Mouse (Mus musculus) layer of hippocampus, adult 2 months (tissue): ENCODE results near the gene Rac3. TPM values are rescaled to one million over a fixed set of nuclear protein-coding genes. Genes with fewer than 3 reads are reported as not detected.
"Not testable (repeated sequence)": the region's sequence is repeated elsewhere in the genome, so short reads cannot be mapped to it uniquely, and the experiment has no call there.

Experiments used
- DNase-seq, 2 experiments: peaks; one replicate each; pipeline ENCODE4 v3.0.0; 2022; ENCODE audit warnings: low spot score in 2 of 2
- H3K27ac ChIP-seq: fragments of 200-600 bp; 2 replicates; pipeline ENCODE4 v1.8.1; 2022
- H3K4me3 ChIP-seq: fragments of 200-600 bp; 2 replicates; pipeline ENCODE4 v1.8.1; 2022; ENCODE audit warnings: mild to moderate bottlenecking
- CTCF ChIP-seq: fragments of 200-600 bp; conservative IDR thresholded peaks from 2 replicates; pipeline ENCODE4 v1.8.1; 2022; ENCODE audit warnings: antibody characterized with exemption, mild to moderate bottlenecking, moderate library complexity
- total RNA-seq, 2 experiments: library from RNA; stranded (reverse); gene quantifications; 2 replicates each; pipeline ENCODE4 v1.2.3; 2021

Gene Rac3
- total RNA-seq, 2 experiments from 2014 or later: 36.4 to 38.2 TPM

DNA sequence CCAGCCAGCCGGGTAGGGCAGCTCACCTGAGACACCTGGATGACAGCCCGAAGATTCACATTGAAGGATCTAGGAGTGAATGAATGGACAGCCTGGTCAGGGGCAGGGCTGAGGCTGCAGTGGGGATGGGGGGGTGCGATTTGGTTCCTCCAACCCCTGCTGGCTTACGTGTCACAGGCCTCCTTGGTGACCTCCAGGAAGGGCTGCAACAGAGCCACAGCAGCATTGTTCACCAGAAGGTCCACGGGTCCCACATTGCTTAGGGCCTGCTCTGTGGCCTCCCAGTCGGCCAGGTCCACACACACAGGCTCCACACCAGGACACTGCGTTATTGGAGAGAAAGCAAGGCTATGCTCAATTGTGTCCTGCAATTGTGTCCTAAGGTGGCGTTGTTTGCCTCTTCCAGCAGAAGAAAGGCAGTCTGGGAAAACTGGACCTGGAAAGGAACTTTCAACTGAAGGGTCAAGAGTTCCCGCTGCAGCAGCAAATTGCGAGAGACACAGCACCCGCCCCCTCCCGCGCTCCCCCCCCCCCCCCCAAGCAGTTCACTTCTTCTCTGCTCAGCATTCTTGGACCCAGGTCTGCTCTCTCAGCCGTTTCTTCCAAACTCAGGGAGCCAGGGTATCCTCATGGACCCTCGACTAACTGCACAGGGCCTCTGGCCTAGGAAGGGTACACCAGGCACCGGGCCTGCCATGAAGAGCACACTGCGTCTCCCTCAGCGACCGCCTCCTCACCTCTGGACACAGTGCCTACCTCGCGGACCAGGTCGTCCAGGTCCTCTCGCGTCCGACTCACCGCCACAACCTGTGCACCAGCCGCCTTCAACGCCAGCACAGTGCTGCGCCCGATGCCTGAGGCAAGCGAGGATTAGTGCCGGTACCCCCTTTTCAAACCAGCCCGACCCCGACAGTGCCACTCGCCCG, 5.2 kb downstream of the Rac3 start:
- Histone ChIP-seq H3K4me3 (peak overlapping the region; percentile 63), H3K27ac (peak overlapping the region; percentile 61; the same call in 1 of the 2 replicates)
- no peak for DNase-seq
- TF ChIP-seq CTCF: no peak

DNA sequence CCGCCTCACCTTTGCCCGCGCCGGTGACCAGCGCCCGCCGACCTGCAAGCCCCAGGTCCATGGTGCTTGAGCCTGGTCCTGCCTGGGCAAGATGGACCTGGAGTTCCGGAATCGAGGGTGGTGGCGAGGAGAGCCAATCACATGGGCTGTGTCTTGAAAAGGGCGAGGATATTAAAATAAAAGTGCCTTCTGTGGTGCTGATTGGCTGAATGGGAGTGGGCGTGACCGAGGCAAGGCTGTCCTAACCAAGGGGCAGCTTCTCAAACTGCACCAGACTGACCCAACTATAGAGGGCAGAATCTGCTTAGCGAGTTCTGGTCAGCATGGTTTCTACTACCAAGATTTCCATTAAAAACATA, 5.9 kb downstream of the Rac3 start, which contains the start of gene Dcxr:
Gene Dcxr, minus strand, starts transcription at position 113 of the 359 bp plus-strand sequence.
- H3K4me3 ChIP-seq: peak within 1 kb of the TSS; percentile 63
- peak within 1 kb of the TSS; percentile 61; the same call in 1 of the 2 replicates for H3K27ac ChIP-seq

DNA sequence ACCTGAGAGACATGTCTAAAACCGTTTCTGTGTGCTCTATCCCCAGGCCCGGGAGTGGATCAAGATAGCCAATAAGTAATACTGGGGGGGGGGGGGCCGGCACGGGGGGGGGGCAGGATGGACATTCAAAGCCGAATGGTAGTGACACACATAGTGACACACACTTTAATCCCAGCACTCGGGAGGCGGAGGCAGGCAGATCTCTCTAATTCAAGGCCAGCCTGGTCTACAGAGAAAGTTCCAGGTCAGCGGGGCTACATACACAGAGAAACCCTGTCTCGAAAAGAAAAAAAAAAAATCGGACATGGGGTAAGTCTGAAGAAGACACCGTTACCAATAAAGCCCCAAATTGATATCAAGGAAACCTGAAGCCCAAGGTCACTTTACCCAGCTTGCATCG, 6.3 kb downstream of the Rac3 start:
- Histone ChIP-seq H3K4me3 (no peak overlapping the region), H3K27ac (no peak overlapping the region)
- peak in 1 of 2 experiments; percentile 1 for DNase-seq
- TF ChIP-seq CTCF: no peak

More for the DNA sequence above, 5.9 kb downstream of the Rac3 start, which contains the start of gene Dcxr:
- DNase-seq: peak; percentile 67 to 80
- TF ChIP-seq CTCF: peak; percentile 70

DNA sequence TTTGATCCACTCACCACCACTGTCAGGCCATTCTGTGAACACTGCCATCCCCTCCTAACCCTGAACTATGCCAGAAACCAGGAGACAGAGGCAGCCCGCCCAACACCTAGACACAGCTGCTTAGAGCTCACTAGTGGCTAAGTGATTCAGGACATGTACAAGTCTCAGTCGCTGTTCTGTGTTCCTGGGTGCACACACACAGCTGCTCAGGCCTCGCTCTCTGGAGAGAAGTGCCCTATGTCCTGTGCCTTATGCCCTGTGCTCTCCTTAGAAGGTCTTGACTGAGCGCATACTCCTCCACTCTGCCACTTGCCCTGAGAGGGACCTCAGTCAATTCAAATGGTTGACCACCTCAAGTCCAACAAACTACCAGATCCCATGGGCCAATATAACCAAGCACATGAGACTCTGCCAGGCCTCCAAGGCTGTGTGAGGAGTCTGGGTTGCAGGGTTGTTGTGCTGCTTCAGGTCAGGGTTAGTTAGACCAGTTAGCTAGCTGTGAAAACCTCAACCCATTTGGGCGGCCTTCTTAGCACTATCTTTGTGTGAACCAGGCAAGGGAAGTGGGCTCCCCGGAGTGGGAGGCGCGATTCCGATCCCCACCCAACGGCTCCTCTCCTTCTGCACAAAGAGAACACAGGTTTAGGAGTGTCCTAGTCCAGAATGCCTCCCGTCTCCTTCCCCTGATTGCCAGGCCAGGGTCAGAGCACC, 7.4 kb downstream of the Rac3 start:
- DNase-seq: no peak
- no peak for TF ChIP-seq CTCF
- Histone ChIP-seq H3K27ac (no peak overlapping the region), H3K4me3 (no peak overlapping the region)

DNA sequence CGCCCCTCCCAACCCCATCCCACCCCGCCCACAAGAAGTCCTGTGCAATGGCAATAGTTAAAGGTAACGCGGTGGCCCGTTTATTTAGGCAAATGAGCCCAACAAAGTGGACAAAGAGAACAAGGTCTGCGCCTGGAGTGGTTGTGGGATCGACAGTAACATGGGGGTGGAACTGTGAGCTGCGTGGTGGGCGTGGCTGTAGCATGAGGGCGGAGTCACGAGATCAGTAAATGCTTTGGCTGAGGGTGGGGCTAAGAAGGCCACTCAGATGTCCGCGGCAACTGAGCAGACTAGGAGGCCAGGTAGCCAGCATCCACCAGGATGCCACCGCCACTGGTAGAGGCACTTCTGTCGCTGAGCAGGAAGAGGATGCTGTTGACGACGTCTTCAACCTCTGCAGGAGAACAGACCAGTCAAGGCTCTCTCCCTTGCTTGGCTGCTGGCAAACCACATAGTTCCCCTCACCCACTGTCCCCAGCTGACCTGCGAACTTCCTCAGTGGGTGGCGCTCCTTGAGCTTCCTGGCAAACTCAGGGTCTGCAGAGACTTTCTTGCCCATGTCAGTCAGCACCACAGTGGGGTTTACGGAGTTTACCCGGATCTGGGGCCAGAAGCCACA, 8.3 kb downstream of the Rac3 start:
- DNase-seq, H3K27ac ChIP-seq, H3K4me3 ChIP-seq: not testable (repeated sequence)

DNA sequence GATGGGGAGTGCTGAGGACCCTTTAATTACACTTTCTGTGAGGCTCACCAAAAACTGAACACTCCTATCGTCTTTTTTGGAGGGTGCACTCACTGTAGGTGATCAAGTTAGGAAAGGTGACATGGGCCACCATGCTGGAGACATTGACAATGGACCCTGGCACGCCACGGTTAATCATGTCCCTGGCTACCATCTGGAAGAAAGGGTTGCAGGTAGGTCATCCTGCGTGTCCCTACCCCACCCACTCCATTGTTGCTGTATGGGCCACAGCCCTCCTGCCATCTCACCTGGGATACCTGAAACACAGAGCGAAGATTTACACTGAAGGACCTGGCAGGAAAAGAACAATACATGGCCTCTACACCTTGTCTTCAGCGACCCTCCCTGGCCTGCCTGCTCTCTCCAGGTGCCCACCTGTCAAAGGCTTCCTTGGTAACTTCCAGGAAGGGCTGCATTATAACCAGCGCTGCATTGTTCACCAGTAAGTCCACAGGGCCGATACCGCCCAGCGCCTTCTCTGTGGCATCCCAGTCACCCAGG, 9.1 kb downstream of the Rac3 start:
- DNase-seq: no peak
- Histone ChIP-seq H3K27ac (no peak overlapping the region), H3K4me3 (no peak overlapping the region)
- TF ChIP-seq CTCF: no peak

DNA sequence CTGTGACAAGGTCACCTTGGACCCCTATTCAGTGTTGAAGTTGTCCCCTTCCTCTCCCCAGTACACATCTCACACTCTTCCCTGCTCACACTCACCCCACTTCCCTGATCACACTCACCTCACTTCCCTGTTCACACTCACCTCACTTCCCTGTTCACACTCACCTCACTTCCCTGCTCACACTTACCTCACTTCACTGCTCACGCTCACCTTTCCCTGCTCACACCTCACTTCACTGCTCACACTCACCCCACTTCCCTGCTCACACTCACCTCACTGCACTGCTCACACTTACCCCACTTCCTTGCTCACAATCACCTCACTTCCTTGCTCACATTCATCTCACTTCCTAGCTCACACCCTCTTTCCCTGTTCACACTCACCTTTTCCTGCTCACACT, 10.1 kb downstream of the Rac3 start:
- H3K27ac ChIP-seq: no peak overlapping the region
- DNase-seq: no peak
- no peak overlapping the region for H3K4me3 ChIP-seq
- no peak for TF ChIP-seq CTCF

DNA sequence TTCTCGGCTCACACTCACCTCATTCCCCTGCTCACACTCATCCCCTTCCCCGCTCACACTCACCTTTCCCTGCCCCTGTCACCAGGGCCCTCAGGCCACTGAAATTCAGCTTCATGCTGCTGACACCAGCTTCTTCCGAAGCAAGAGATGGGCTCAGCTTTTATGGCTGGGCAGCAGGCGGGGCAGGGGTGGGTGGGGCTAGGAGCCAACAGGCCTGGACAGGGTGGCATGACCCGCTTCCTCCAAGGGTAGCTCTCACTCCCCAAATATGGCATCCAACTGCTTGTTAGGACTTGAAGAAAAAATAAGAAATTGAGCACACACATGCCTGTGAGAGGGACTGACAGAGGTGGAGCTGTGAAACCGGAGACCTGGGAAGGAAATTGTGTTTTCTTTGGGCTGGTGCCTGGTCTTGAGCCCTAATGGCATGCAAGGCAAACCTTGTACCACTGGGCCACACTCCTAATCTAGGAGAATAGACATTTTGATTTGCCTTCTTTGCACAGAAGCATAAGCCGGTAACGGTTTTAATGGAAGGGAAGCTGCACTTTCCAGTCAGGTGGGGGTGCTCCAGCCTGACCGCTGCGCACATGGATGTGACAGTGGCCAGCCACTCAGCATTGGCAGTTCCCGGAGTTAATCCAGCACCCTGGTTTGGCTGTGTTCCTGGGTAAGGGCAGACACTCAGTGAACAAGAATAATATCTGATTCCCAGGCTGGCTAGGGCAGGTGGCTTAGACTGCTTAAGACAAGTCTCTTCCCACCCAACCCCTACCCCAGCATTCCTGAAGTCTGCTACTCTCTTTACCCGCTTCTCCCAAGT, 10.8 kb downstream of the Rac3 start, which contains the start of gene Cbr2:
Gene Cbr2, minus strand, starts transcription at position 257 of the 823 bp plus-strand sequence.
- DNase-seq: no peak
- H3K4me3 ChIP-seq: no peak within 1 kb of the TSS
- H3K27ac ChIP-seq: no peak within 1 kb of the TSS
- TF ChIP-seq CTCF: no peak

DNA sequence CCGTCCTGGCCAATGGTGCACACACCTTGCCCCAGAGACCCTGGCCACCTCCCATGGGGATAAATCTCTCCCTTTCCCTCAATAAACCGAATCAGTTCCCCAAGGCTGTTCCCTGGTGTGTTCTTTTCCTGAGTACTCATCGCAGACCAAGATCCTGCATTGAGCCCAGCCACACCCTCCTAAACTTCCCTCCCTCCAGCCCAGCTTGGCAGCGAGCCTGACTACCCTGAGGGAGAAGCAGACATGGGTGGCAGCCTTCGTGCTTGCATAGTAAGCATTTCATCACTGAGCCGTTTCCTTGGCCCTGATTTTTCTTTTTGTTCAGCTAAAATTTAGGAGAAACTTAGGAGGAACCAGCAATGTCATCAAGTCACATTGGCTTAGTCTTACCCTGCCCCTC, 12.3 kb downstream of the Rac3 start:
- H3K27ac ChIP-seq: no peak overlapping the region
- TF ChIP-seq CTCF: no peak
- DNase-seq: no peak
- H3K4me3 ChIP-seq: no peak overlapping the region

DNA sequence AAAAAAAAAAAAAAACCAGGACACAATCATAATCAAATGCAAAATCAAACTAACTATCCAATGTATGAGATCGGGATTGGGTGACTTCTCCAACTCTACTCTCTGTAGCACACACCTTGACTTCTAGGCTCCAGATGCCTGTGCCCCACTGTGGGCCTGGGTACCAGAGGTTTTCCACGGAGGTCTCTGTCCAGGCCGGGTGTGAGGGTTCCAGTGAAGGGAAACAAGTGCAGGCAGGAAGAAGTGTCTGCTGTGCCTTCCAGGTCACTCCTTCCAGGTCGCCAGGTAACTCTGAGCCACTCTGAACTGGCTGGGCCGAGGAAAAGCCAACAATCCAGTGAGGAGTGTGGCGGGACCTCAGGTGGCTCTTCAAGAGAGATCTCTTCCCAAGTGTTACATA, 15.2 kb downstream of the Rac3 start:
- TF ChIP-seq CTCF: no peak
- Histone ChIP-seq H3K4me3 (no peak overlapping the region), H3K27ac (no peak overlapping the region)
- no peak for DNase-seq

DNA sequence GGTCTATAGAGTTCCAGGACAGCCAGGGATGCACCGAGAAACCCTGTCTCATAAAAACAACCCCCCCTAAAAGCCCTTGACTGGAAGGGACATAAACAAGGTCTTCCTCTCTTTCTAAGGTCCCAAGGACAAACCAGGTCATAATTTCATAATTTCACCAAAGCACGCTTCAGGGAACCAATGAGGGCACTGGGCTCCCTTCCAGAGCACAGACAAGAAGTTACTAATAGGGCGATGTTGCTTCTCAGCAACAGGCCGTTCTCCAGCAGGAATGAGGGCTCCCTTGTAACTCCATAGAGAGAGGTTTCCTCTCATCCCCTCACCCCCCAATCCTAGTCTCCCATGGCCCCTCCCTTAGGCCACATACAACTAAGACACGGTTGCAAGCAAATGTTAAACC, 19.7 kb downstream of the Rac3 start:
- no peak for DNase-seq
- no peak for TF ChIP-seq CTCF
- H3K4me3 ChIP-seq: no peak overlapping the region
- no peak overlapping the region for H3K27ac ChIP-seq

DNA sequence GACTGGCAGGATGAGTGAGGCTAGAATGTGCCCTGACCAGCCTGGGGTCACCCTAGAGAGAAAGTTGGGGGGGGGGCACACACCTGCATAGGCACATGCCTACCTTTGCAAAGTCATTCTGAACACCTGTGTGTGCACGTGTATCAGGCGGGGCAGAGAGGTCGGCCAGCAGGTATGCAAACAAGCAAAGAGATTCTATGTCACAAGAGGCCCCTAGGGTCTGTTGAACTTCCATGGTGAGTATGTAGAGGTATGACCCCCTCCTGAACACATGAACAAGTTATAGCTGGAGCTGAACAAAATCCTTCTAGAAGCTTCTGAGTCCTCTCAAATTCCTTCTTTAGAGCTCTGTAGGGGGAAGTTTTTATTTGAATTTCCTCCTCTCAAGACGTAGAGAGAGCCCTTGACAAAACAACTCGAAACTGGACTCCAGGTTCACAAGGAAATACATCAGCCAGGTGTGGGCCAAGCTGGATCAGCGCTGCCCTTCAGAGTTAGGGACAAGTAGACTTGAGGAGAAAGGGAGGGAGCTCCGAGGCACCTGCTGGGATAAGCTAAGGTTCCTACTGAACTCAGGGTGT, 22.9 kb downstream of the Rac3 start:
- Histone ChIP-seq H3K27ac (no peak overlapping the region), H3K4me3 (no peak overlapping the region)
- no peak for DNase-seq
- TF ChIP-seq CTCF: no peak
